8 mouse cellular contexts compared by ENCODE assay signal in genomic region chr11:43493815-43494409, GRCm38 (mm10). TPM values are rescaled to one million over a fixed set of nuclear protein-coding genes. Genes with fewer than 3 reads are reported as not detected.
A peak's percentile ranks its signal among the peaks of the same experiment; 100 is the strongest.
DNase-seq lines count a peak whose midpoint lies in the region; ATAC-seq and TF ChIP-seq lines count a peak whose summit lies in the region.

No protein-coding gene starts in this region.

- ATAC-seq in cerebellum, adult (ENCODE audit: insufficient number of reproducible peaks, low FRiP score, low TSS enrichment): 0 out of 2 replicates have a peak, but pooled peaks have one; percentile 37
- peak; percentile 87 for ATAC-seq in forebrain, embryonic 16.5 days
- peak; percentile 41 for ATAC-seq in lung, embryonic 15.5 days (ENCODE audit: borderline replicate concordance, extremely low read depth, low FRiP score, low TSS enrichment)

- no peaks in the 10 kb centered on the region for H3K9me3 ChIP-seq in MEL (replicated peaks; ENCODE audit: insufficient read depth, low read length)
- H3K9me3 ChIP-seq in forebrain, embryonic 16.5 days (ENCODE audit: control insufficient read depth, low read length): no peaks in the 10 kb centered on the region
- no peaks in the 10 kb centered on the region for H3K9me3 ChIP-seq in lung, embryonic 15.5 days

- H3K27ac ChIP-seq in MEL (ENCODE audit: control insufficient read depth, low read depth, low read length): no peak overlapping the region
- no peak overlapping the region for H3K27ac ChIP-seq in forebrain, embryonic 16.5 days (ENCODE audit: low read length)
- H3K27ac ChIP-seq in layer of hippocampus, adult 2 months: 0 out of 2 replicates have a peak overlapping the region, but pooled peaks have one; percentile 28
- H3K27ac ChIP-seq in lung, embryonic 15.5 days: no peak overlapping the region

- peaks cover 2 to 12% of the 10 kb centered on the region in 2 experiments for H3K4me1 ChIP-seq in MEL (ENCODE audit: control insufficient read depth in 1 of 2, insufficient read depth in 2 of 2, low read length in 2 of 2)
- no peaks in the 10 kb centered on the region for H3K4me1 ChIP-seq in forebrain, embryonic 16.5 days (replicated peaks; ENCODE audit: control insufficient read depth, insufficient read depth, low read length)
- H3K4me1 ChIP-seq in lung, embryonic 15.5 days: 0 out of 2 replicates have a peak, but pooled peaks cover 11% of the 10 kb centered on the region

- peak; percentile 91 for TF ChIP-seq RAD21 in MEL (IDR thresholded peaks at IDR 0.05; ENCODE audit: low read depth, low read length)

- H3K4me3 ChIP-seq in MEL (ENCODE audit: control insufficient read depth in 1 of 2, insufficient read depth in 1 of 2, low read depth in 2 of 2, low read length in 2 of 2): peak overlapping the region in 1 of 2 experiments; percentile 22; a peak in 1 of 4 replicates
- H3K4me3 ChIP-seq in forebrain, embryonic 16.5 days (replicated peaks; ENCODE audit: low read length): no peak overlapping the region
- H3K4me3 ChIP-seq in layer of hippocampus, adult 2 months: no peak overlapping the region
- H3K4me3 ChIP-seq in lung, embryonic 15.5 days: no peak overlapping the region

- 19% methylated on average over 6 of the region's 6 CpGs for WGBS in forebrain, embryonic 16.5 days
- WGBS in lung, embryonic 15.5 days: 19% methylated on average over 6 of the region's 6 CpGs

- H3K79me2 ChIP-seq in MEL (ENCODE audit: control insufficient read depth, insufficient read depth, low read length, poor library complexity): no peaks in the 10 kb centered on the region

- peak; percentile 89 for DNase-seq in MEL (ENCODE audit: low read depth, low spot score)
- peak; percentile 76 to 81 for DNase-seq in heart, postnatal 36 days
- DNase-seq in layer of hippocampus, adult 2 months (ENCODE audit: low spot score in 2 of 2): peak; percentile 71 to 84
- peak; percentile 62 for DNase-seq in ovary, postnatal 36 days (ENCODE audit: low spot score)
- peak; percentile 59 to 66 for DNase-seq in thymus, postnatal 36 days

- no peak overlapping the region for H3K9ac ChIP-seq in MEL (ENCODE audit: control insufficient read depth, low read depth, low read length, poor library complexity, severe bottlenecking)
- no peak overlapping the region for H3K9ac ChIP-seq in forebrain, embryonic 16.5 days (replicated peaks; ENCODE audit: low read depth, low read length)
- H3K9ac ChIP-seq in lung, embryonic 15.5 days: no peak overlapping the region

- 0 out of 4 replicates have a peak, but pooled peaks of 1 of the 2 experiments have one; percentile 10 for TF ChIP-seq EP300 in MEL (IDR thresholded peaks at IDR 0.05; ENCODE audit: low read depth in 1 of 2, low read length in 2 of 2)

- H3K4me2 ChIP-seq in forebrain, embryonic 16.5 days (ENCODE audit: low read length): no peak overlapping the region
- H3K4me2 ChIP-seq in lung, embryonic 15.5 days: no peak overlapping the region

- H3K36me3 ChIP-seq in MEL (ENCODE audit: control insufficient read depth in 1 of 2, insufficient read depth in 2 of 2, low read length in 2 of 2): peaks cover 0 to 7% of the 10 kb centered on the region in 2 experiments; a peak in 2 of 4 replicates
- no peaks in the 10 kb centered on the region for H3K36me3 ChIP-seq in forebrain, embryonic 16.5 days (ENCODE audit: control insufficient read depth, insufficient read depth)
- H3K36me3 ChIP-seq in lung, embryonic 15.5 days: no peaks in the 10 kb centered on the region

- TF ChIP-seq POLR2A in MEL (IDR thresholded peaks at IDR 0.05; ENCODE audit: control insufficient read depth in 1 of 2, insufficient read depth in 1 of 2, low read depth in 1 of 2, low read length in 2 of 2, poor library complexity in 1 of 2): no peak

- intact Hi-C loops in heart, postnatal 36 days (cut with DNase I): loop anchor here (1.0 kb wide), 3 partner anchors 62 to 119 kb away; no protein-coding TSS in a partner anchor

- TF ChIP-seq CTCF in MEL (IDR thresholded peaks at IDR 0.05 in 2 of 3, conservative IDR thresholded peaks at IDR 0.05 in 1 of 3; ENCODE audit: control insufficient read depth in 1 of 3, insufficient read depth in 1 of 3, low read depth in 2 of 3, low read length in 3 of 3, poor library complexity in 1 of 3, severe bottlenecking in 1 of 3): peak; percentile 69 to 93 (median 80)
- peak; percentile 84 for TF ChIP-seq CTCF in layer of hippocampus, adult 2 months (conservative IDR thresholded peaks at IDR 0.05)

- peaks cover 0 to 1% of the 10 kb centered on the region in 2 experiments; a peak in 1 of 4 replicates for H3K27me3 ChIP-seq in MEL (ENCODE audit: control insufficient read depth in 1 of 2, insufficient read depth in 2 of 2, low read length in 2 of 2)
- no peaks in the 10 kb centered on the region for H3K27me3 ChIP-seq in forebrain, embryonic 16.5 days (replicated peaks; ENCODE audit: control insufficient read depth, insufficient read depth, low read length)
- no peaks in the 10 kb centered on the region; the same call in 1 of the 2 replicates for H3K27me3 ChIP-seq in lung, embryonic 15.5 days

TF ChIP-seq in MEL, 35 proteins besides CTCF, POLR2A, EP300 and RAD21 (continues in another document):
- TF ChIP-seq ZKSCAN1 (IDR thresholded peaks at IDR 0.05; ENCODE audit: low read depth, low read length) (no peak), SIN3A (IDR thresholded peaks at IDR 0.05; ENCODE audit: low read length) (peak; percentile 46; the same call in 1 of the 2 replicates), HCFC1 (IDR thresholded peaks at IDR 0.05; ENCODE audit: low read depth, low read length) (peak; percentile 14; the same call in 1 of the 2 replicates), JUND (IDR thresholded peaks at IDR 0.05; ENCODE audit: low read depth, low read length) (no peak), ETS1 (IDR thresholded peaks at IDR 0.05; ENCODE audit: low read depth, low read length) (peak; percentile 33; the same call in 1 of the 2 replicates), POLR2AphosphoS5 (IDR thresholded peaks at IDR 0.05; ENCODE audit: borderline replicate concordance, low read depth, low read length) (no peak), ZC3H11A (IDR thresholded peaks at IDR 0.05; ENCODE audit: low read depth, low read length) (peak; percentile 86), TBP (IDR thresholded peaks at IDR 0.05; ENCODE audit: low read depth, low read length) (no peak), TAL1 (IDR thresholded peaks at IDR 0.05; ENCODE audit: low read length) (no peak), USF1 (IDR thresholded peaks at IDR 0.05; ENCODE audit: low read depth, low read length) (no peak), ZMIZ1 (IDR thresholded peaks at IDR 0.05; ENCODE audit: low read depth, low read length) (no peak), NRF1 (IDR thresholded peaks at IDR 0.05; ENCODE audit: insufficient read depth, low read depth, low read length, poor library complexity, severe bottlenecking) (no peak), USF2 (IDR thresholded peaks at IDR 0.05; ENCODE audit: borderline replicate concordance in 1 of 2, insufficient read depth in 1 of 2, low read depth in 1 of 2, low read length in 2 of 2) (no peak), MEF2A (IDR thresholded peaks at IDR 0.05; ENCODE audit: extremely low read depth, insufficient replicate concordance, low read depth, low read length, poor library complexity, severe bottlenecking) (no peak), SMC3 (IDR thresholded peaks at IDR 0.05; ENCODE audit: low read depth, low read length) (peak; percentile 84), TCF12 (IDR thresholded peaks at IDR 0.05; ENCODE audit: low read depth, low read length) (no peak), ELF1 (IDR thresholded peaks at IDR 0.05; ENCODE audit: low read depth, low read length) (peak; percentile 77), RCOR1 (IDR thresholded peaks at IDR 0.05; ENCODE audit: low read depth, low read length) (0 out of 2 replicates have a peak, but pooled peaks have one; percentile 23), NELFE (IDR thresholded peaks at IDR 0.05; ENCODE audit: low read depth, low read length) (no peak; the same call in 1 of the 2 replicates), MYC (IDR thresholded peaks at IDR 0.05; ENCODE audit: low read depth, low read length) (no peak), UBTF (IDR thresholded peaks at IDR 0.05; ENCODE audit: borderline replicate concordance, insufficient read depth, low read depth, low read length) (no peak), BHLHE40 (IDR thresholded peaks at IDR 0.05; ENCODE audit: borderline replicate concordance, low read depth, low read length) (no peak), MAFK (IDR thresholded peaks at IDR 0.05; ENCODE audit: borderline replicate concordance, low read depth, low read length) (no peak), ZNF384 (IDR thresholded peaks at IDR 0.05; ENCODE audit: low read depth, low read length) (peak; percentile 42; the same call in 1 of the 2 replicates), POLR2AphosphoS2 (IDR thresholded peaks at IDR 0.05; ENCODE audit: low read length) (no peak), E2F4 (IDR thresholded peaks at IDR 0.05; ENCODE audit: borderline replicate concordance, low read depth, low read length) (no peak), CHD1 (IDR thresholded peaks at IDR 0.05; ENCODE audit: low read depth, low read length) (no peak), GATA1 (IDR thresholded peaks at IDR 0.05; ENCODE audit: low read depth, low read length) (no peak), MAX (IDR thresholded peaks at IDR 0.05; ENCODE audit: low read length) (0 out of 2 replicates have a peak, but pooled peaks have one; percentile 26), MAZ (IDR thresholded peaks at IDR 0.05; ENCODE audit: low read depth, low read length) (peak; percentile 72; the same call in 1 of the 2 replicates), MYB (IDR thresholded peaks at IDR 0.05; ENCODE audit: low read depth, low read length) (no peak)

RNA-seq across cellular contexts. Expression of gene C1qtnf2, which starts 19.8 kb away (rescaled TPM):
- total RNA-seq in MEL (2012; rRNA removed): not detected in 2 replicates
- polyA plus RNA-seq in MEL (2012; ENCODE audit: insufficient read depth in 1 of 2, insufficient read length in 2 of 2, low read depth in 1 of 2, low replicate concordance in 2 of 2, missing spikeins in 1 of 2): not detected
- 5.9 and 6.5 TPM in 2 replicates for polyA plus RNA-seq in forebrain, embryonic 16.5 days (2015; fragmentation: Nextera tagmentation; extraction: Ambion mirVana)
- 1 to 10 TPM; 5.5 to 6.2 TPM for total RNA-seq in heart, postnatal 36 days (2021)
- 1 to 10 TPM; 1.3 to 1.4 TPM for total RNA-seq in layer of hippocampus, adult 2 months (2021)
- polyA plus RNA-seq in lung, embryonic 15.5 days (2015; fragmentation: Nextera tagmentation; extraction: Ambion mirVana): 2.6 and 3.1 TPM in 2 replicates

RNA-seq across cellular contexts. Expression of gene Ccnjl, which starts 34.7 kb away (rescaled TPM):
- not detected in 2 replicates for total RNA-seq in MEL (2012; rRNA removed)
- not detected for polyA plus RNA-seq in MEL (2012; ENCODE audit: insufficient read depth in 1 of 2, insufficient read length in 2 of 2, low read depth in 1 of 2, low replicate concordance in 2 of 2, missing spikeins in 1 of 2)
- 9.5 and 13.5 TPM in 2 replicates for polyA plus RNA-seq in forebrain, embryonic 16.5 days (2015; fragmentation: Nextera tagmentation; extraction: Ambion mirVana)
- total RNA-seq in heart, postnatal 36 days (2021): 1 to 10 TPM; 1.6 to 2.5 TPM
- 10 to 100 TPM; 10.8 to 15.5 TPM for total RNA-seq in layer of hippocampus, adult 2 months (2021)
- 22.6 and 23.3 TPM in 2 replicates for polyA plus RNA-seq in lung, embryonic 15.5 days (2015; fragmentation: Nextera tagmentation; extraction: Ambion mirVana)

Comparison
In these comparisons a context has a peak if more than half of its experiments do, and no peak if none do; other contexts are left out.
1. ATAC-seq: peak in every context shown above with its lines; median percentile 87 in forebrain, embryonic 16.5 days; 41 in lung, embryonic 15.5 days; 37 in cerebellum, adult.